Mouse (Mus musculus) embryo, embryonic 10 days (tissue): ENCODE data around the gene Klhdc7b.

ENCODE experiments used
- DNase-seq: peaks from one replicate; pipeline ENCODE4 v3.0.0-alpha.2; 2015; ENCODE audit warnings: low spot score

Klhdc7b gene

GRCm38 (mm10) chr15:89374801-89375534, 9.7 kb upstream of the Klhdc7b start:
- DNase-seq = no peak

- DNase-seq = no peak
Measured at GRCm38 (mm10) chr15:89376040-89376439, 8.7 kb upstream of the Klhdc7b start.

- no peak for DNase-seq
Measured at GRCm38 (mm10) chr15:89376957-89377356, 7.8 kb upstream of the Klhdc7b start, which contains the start of gene Tymp. Gene Tymp (minus strand): TSS chr15:89377039.

GRCm38 (mm10) chr15:89377362-89377761, 7.4 kb upstream of the Klhdc7b start:
- no peak for DNase-seq

- DNase-seq = no peak
Measured at GRCm38 (mm10) chr15:89377938-89378828, 6.5 kb upstream of the Klhdc7b start.

- peak; percentile 53 for DNase-seq
Measured at GRCm38 (mm10) chr15:89378831-89379401, 5.8 kb upstream of the Klhdc7b start, which contains the start of gene Odf3b. Gene Odf3b (minus strand): TSS chr15:89379282.

- DNase-seq = no peak
Measured at GRCm38 (mm10) chr15:89379429-89379828, 5.3 kb upstream of the Klhdc7b start.

GRCm38 (mm10) chr15:89387127-89387526, 2.4 kb downstream of the Klhdc7b start:
- no peak for DNase-seq

GRCm38 (mm10) chr15:89390081-89390480, 5.4 kb downstream of the Klhdc7b start:
- DNase-seq = no peak

- DNase-seq = no peak
Measured at GRCm38 (mm10) chr15:89396883-89397282, 12.2 kb downstream of the Klhdc7b start.

- no peak for DNase-seq
Measured at GRCm38 (mm10) chr15:89398146-89398545, 13.4 kb downstream of the Klhdc7b start.

- DNase-seq = no peak
Measured at GRCm38 (mm10) chr15:89399716-89400115, 15.0 kb downstream of the Klhdc7b start.

GRCm38 (mm10) chr15:89402471-89402870, 17.8 kb downstream of the Klhdc7b start:
- no peak for DNase-seq

- no peak for DNase-seq
Measured at GRCm38 (mm10) chr15:89404831-89405623, 20.3 kb downstream of the Klhdc7b start.

- no peak for DNase-seq
Measured at GRCm38 (mm10) chr15:89406691-89407090, 22.0 kb downstream of the Klhdc7b start.

- no peak for DNase-seq
Measured at GRCm38 (mm10) chr15:89410118-89410517, 25.4 kb downstream of the Klhdc7b start, which contains the start of gene Syce3. Gene Syce3 (minus strand): TSS chr15:89410503.

- no peak for DNase-seq
Measured at GRCm38 (mm10) chr15:89415282-89415681, 30.6 kb downstream of the Klhdc7b start.

- no peak for DNase-seq
Measured at GRCm38 (mm10) chr15:89421938-89422337, 37.2 kb downstream of the Klhdc7b start.

- no peak for DNase-seq
Measured at GRCm38 (mm10) chr15:89424621-89425020, 39.9 kb downstream of the Klhdc7b start.

- no peak for DNase-seq
Measured at GRCm38 (mm10) chr15:89425711-89426121, 41.0 kb downstream of the Klhdc7b start, which contains the start of gene Cpt1b. Gene Cpt1b (minus strand): TSS chr15:89425863.

- DNase-seq = no peak
Measured at GRCm38 (mm10) chr15:89426716-89427115, 42.0 kb downstream of the Klhdc7b start.
